Mouse (Mus musculus): ENCODE data around the gene Runx3.

Gene Runx3

GRCm38 (mm10) chr4:135151111-135151987 is 30.9 kb downstream of the Runx3 start:
- no peak for DNase-seq

- peak; percentile 53 for DNase-seq
Measured at GRCm38 (mm10) chr4:135151988-135152594, 31.6 kb downstream of the Runx3 start.

GRCm38 (mm10) chr4:135152834-135153259 is 32.4 kb downstream of the Runx3 start:
- DNase-seq = peak; percentile 51 to 62

- DNase-seq = peak; percentile 42 to 48
Measured at GRCm38 (mm10) chr4:135153260-135154088, 33.0 kb downstream of the Runx3 start.

- peak in 1 of 2 experiments; percentile 25 for DNase-seq
Measured at GRCm38 (mm10) chr4:135154089-135154949, 33.9 kb downstream of the Runx3 start.

GRCm38 (mm10) chr4:135155106-135155800 is 34.8 kb downstream of the Runx3 start:
- no peak for DNase-seq

GRCm38 (mm10) chr4:135155805-135156469 is 35.5 kb downstream of the Runx3 start:
- no peak for DNase-seq

- DNase-seq = no peak
Measured at GRCm38 (mm10) chr4:135156531-135156930, 36.1 kb downstream of the Runx3 start.

GRCm38 (mm10) chr4:135157329-135157728 is 36.9 kb downstream of the Runx3 start:
- DNase-seq = peak in 1 of 2 experiments; percentile 39

- DNase-seq = peak in 1 of 2 experiments; percentile 31
Measured at GRCm38 (mm10) chr4:135158724-135159409, 38.4 kb downstream of the Runx3 start.

GRCm38 (mm10) chr4:135159663-135160062 is 39.2 kb downstream of the Runx3 start:
- no peak for DNase-seq

GRCm38 (mm10) chr4:135160168-135160567 is 39.7 kb downstream of the Runx3 start:
- DNase-seq = no peak

GRCm38 (mm10) chr4:135161441-135161840 is 41.0 kb downstream of the Runx3 start:
- no peak for DNase-seq

- peak in 1 of 2 experiments; percentile 45 for DNase-seq
Measured at GRCm38 (mm10) chr4:135165761-135166160, 45.3 kb downstream of the Runx3 start.

GRCm38 (mm10) chr4:135166413-135167225 is 46.2 kb downstream of the Runx3 start:
- DNase-seq = no peak

GRCm38 (mm10) chr4:135167816-135168527 is 47.5 kb downstream of the Runx3 start:
- no peak for DNase-seq

GRCm38 (mm10) chr4:135169096-135169495 is 48.6 kb downstream of the Runx3 start:
- no peak for DNase-seq

- no peak for DNase-seq
Measured at GRCm38 (mm10) chr4:135169501-135169900, 49.0 kb downstream of the Runx3 start.

Data from thymus, adult 18-20 months (tissue).